Mouse (Mus musculus): Measurements from ENCODE around the gene Serpina3g.

Gene Serpina3g

GRCm38 (mm10) chr12:104283380-104283779, 47.3 kb downstream of the Serpina3g start:
- DNase-seq (ENCODE audit: low spot score): no peak

DNA sequence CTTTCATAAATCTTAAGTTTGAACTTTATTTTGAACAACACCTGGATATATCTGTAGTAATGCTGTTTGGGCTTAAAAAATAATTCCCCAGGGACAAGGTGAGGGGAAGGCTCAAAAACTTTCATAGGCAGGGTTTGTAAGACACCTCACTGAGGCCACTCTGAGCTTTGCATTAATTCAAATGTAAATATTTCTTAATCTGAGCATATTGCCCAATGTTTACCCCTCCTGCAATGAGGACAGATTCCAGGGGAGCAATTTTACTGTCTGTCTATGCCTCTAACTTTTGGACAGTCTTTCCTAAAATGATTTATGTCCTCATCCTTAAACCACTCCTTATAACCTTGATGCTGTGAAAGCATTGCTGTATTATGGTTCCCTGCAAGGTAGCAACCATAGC, 52.3 kb downstream of the Serpina3g start:
- DNase-seq (ENCODE audit: low spot score): no peak

DNA sequence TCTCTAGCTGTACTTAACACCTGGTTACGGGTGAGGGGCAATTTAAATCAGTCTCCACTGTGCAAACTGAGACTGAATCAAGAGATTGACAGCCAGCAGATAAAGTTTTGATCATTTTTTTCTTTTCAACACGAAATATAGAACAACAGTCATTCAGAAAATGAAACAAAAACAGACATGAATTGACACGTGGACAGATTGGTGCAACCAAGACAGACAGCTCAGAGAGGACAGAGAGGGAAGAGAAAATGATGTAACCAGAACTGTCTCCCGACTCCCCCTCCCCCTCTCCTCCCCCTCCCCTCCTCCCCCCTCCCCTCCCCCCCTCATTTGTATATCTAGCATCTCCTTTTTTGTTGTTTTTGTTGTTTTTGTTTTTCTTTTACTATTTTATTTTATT, 53.8 kb downstream of the Serpina3g start:
- no peak for DNase-seq (ENCODE audit: low spot score)

Measured in testis, postnatal 14 days (tissue).